Mouse (Mus musculus) neutrophil, adult 65 days (primary cell): ENCODE data around the gene Gm43720. TPM values are rescaled to one million over a fixed set of nuclear protein-coding genes. Genes with fewer than 3 reads are reported as not detected.

ENCODE experiments used
- total RNA-seq: library from RNA; stranded (reverse); gene quantifications from 2 replicates; pipeline ENCODE4 v1.2.4, GENCODE M21; 2023

Gm43720 gene
- total RNA-seq: not detected in 2 replicates

GRCm38 (mm10) chr5:138279585-138280424, at the start of gene Gm43720, which contains the start of the genes Gpc2 and Stag3:
Gene Gm43720, minus strand, starts transcription at chr5:138279958.
Gene Gpc2, minus strand, starts transcription at chr5:138280005.
Gene Stag3, plus strand, starts transcription at chr5:138280240.

GRCm38 (mm10) chr5:138272409-138272923, 7.3 kb downstream of the Gm43720 start, which contains the start of gene Gal3st4:
Gene Gal3st4, minus strand, starts transcription at chr5:138272840.

GRCm38 (mm10) chr5:138263260-138264206, 16.2 kb downstream of the Gm43720 start, which contains the start of gene BC037034:
Gene BC037034, minus strand, starts transcription at chr5:138264033.

DNA sequence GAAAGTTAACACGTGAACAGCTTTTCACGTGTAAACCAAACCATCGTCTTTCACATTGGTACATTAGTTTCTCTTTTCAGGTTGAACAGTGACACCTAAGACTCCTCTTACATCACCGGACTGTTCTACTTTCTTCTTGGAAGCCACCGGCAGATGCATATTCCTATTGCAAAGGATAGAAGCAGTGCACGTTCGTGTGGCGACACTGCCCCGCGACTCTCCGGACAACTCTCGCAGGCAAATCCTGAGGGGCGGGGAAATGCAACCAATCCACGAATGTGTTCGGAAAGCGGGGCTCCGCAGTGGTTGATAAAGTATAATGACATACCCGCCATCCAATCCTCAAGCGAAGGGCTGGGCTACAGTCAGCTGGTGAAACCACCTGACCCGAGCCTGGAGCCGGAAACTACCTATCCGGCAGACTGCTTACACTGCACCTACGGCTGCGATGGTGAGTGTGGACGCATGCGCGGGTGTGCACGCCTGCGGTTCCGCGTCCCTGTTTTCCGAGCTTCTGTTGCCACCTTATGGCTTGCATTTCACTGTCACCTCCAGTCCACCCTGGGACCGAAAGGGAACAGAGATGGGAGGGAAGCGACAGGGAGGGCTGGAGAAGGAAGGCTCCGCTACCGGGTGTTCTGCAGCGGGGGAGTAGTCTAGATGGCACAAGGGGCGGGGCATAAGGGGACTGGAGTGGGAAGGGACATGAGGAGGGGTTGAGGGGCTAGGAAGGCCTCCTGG, 24.2 kb downstream of the Gm43720 start, which contains the start of gene Lamtor4:
Gene Lamtor4, plus strand, starts transcription at position 130 of the 741 bp plus-strand sequence.

GRCm38 (mm10) chr5:138225700-138226099, 54.1 kb downstream of the Gm43720 start, which contains the start of gene Nxpe5:
Gene Nxpe5, plus strand, starts transcription at chr5:138225898.

Other genes starting within 250 kb of the Gm43720 start
- not detected in 2 replicates for gene Smok3c, start 226.8 kb downstream of the Gm43720 start, total RNA-seq
- gene Zkscan1, start 194.9 kb downstream of the Gm43720 start, total RNA-seq: 8.6 and 9.6 TPM in 2 replicates
- gene Zscan21, start 163.1 kb downstream of the Gm43720 start, total RNA-seq: 4.9 and 5.4 TPM in 2 replicates
- 0.98 and 1.2 TPM in 2 replicates for gene Zfp113, start 124.2 kb downstream of the Gm43720 start, total RNA-seq
- gene Cops6, start 118.9 kb downstream of the Gm43720 start, total RNA-seq: 31.1 and 37.3 TPM in 2 replicates
- gene Ap4m1, start 108.0 kb downstream of the Gm43720 start, total RNA-seq: 19.7 and 22.1 TPM in 2 replicates
- gene Mcm7, start 107.5 kb downstream of the Gm43720 start, total RNA-seq: 103 and 141 TPM in 2 replicates
- gene Taf6, start 92.5 kb downstream of the Gm43720 start, total RNA-seq: 15.3 and 16.8 TPM in 2 replicates
- gene Cnpy4, start 92.5 kb downstream of the Gm43720 start, total RNA-seq: 9.6 and 13.9 TPM in 2 replicates
- 3.1 and 3.2 TPM in 2 replicates for gene Mblac1, start 85.6 kb downstream of the Gm43720 start, total RNA-seq
- gene Nxpe5, start 54.1 kb downstream of the Gm43720 start, total RNA-seq: 0.35 and 0.39 TPM in 2 replicates
- 160 and 171 TPM in 2 replicates for gene Lamtor4, start 24.5 kb downstream of the Gm43720 start, total RNA-seq
- 127 and 132 TPM in 2 replicates for gene BC037034, start 15.9 kb downstream of the Gm43720 start, total RNA-seq
- not detected in 2 replicates for gene Gal3st4, start 7.1 kb downstream of the Gm43720 start, total RNA-seq
- 2.3 and 4.3 TPM in 2 replicates for gene Gpc2, start within 50 bp of the Gm43720 start, total RNA-seq
- 1.4 and 2.2 TPM in 2 replicates for gene Stag3, start 282 bp upstream of the Gm43720 start, total RNA-seq
- gene Pvrig, start 62.0 kb upstream of the Gm43720 start, total RNA-seq: 1.5 and 2.1 TPM in 2 replicates
- gene Zfp157, start 161.5 kb upstream of the Gm43720 start, total RNA-seq: 11.7 and 14.1 TPM in 2 replicates